Mouse (Mus musculus) megakaryocyte, embryonic 14.5 days (primary cell): ENCODE data around the gene Fam129a.

Experiments used
- FLI1 ChIP-seq: IDR thresholded peaks from 2 replicates; pipeline ENCODE4 v1.6.1; 2012; ENCODE audit warnings: low read length, inconsistent platforms, mixed read lengths
- GATA1 ChIP-seq: IDR thresholded peaks from 3 replicates; pipeline ENCODE4 v1.6.1; 2012; ENCODE audit warnings: mixed read lengths, low read length, inconsistent platforms, borderline replicate concordance

- TF ChIP-seq GATA1 (no peak), FLI1 (no peak)
Measured at GRCm38 (mm10) chr1:151696751-151697150, 125.8 kb downstream of the Fam129a start.
